Mouse (Mus musculus) forebrain, postnatal 0 days (tissue): ENCODE measurements around the gene Dnajc1. TPM values are rescaled to one million over a fixed set of nuclear protein-coding genes. Genes with fewer than 3 reads are reported as not detected.

ENCODE experiments used
- ATAC-seq: fragments of 200-750 bp; cut with Nextera tagmentation; 2 replicates; pipeline ENCODE4 v1.8.0; 2017; ENCODE audit warnings: mild to moderate bottlenecking, moderate library complexity
- DNase-seq: peaks from one replicate; pipeline ENCODE4 v3.0.0-alpha.2; 2015
- H3K27ac ChIP-seq: fragments of 300-500 bp; sonication (generic); 2 replicates; pipeline ENCODE4 v1.5.1; 2014; ENCODE audit warnings: low read depth, mild to moderate bottlenecking, antibody characterized with exemption, low read length, moderate library complexity, mixed read lengths
- H3K27me3 ChIP-seq: fragments of 300-500 bp; sonication (generic); 2 replicates; pipeline ENCODE4 v1.6.1; 2014; ENCODE audit warnings: mild to moderate bottlenecking, low read length, mixed read lengths; ENCODE audit not compliant: insufficient read depth
- H3K36me3 ChIP-seq: fragments of 300-500 bp; sonication (generic); 2 replicates; pipeline ENCODE4 v1.6.1; 2014; ENCODE audit warnings: mild to moderate bottlenecking, moderate library complexity; ENCODE audit not compliant: insufficient read depth
- H3K4me1 ChIP-seq: fragments of 300-500 bp; sonication (generic); 2 replicates; pipeline ENCODE4 v1.6.1; 2014; ENCODE audit warnings: antibody characterized with exemption; ENCODE audit not compliant: insufficient read depth
- H3K4me2 ChIP-seq: fragments of 300-500 bp; sonication (generic); 2 replicates; pipeline ENCODE4 v1.6.1; 2014; ENCODE audit warnings: low read depth, mild to moderate bottlenecking, moderate library complexity
- H3K4me3 ChIP-seq: fragments of 300-500 bp; sonication (generic); 2 replicates; pipeline ENCODE4 v1.5.1; 2014; ENCODE audit warnings: low read depth, low read length, mixed read lengths
- H3K9ac ChIP-seq: fragments of 300-500 bp; sonication (generic); 2 replicates; pipeline ENCODE4 v1.6.1; 2014; ENCODE audit warnings: mild to moderate bottlenecking
- H3K9me3 ChIP-seq: fragments of 300-500 bp; sonication (generic); 2 replicates; pipeline ENCODE4 v1.6.1; 2016; ENCODE audit warnings: low read length
- CTCF ChIP-seq: sonication (generic); IDR thresholded peaks from 2 replicates; pipeline ENCODE4 v1.5.1; 2016; ENCODE audit warnings: antibody characterized with exemption, control low read depth, low read depth
- WGBS: fragments of 180-500 bp; shearing (Covaris S2); extraction: QIAGEN DNeasy Blood & Tissue Kit; methylation state at CpG from one replicate; pipeline ENCODE4 v1.1.7; 2014; 5-methylcytosine and 5-hydroxymethylcytosine counted together
- polyA plus RNA-seq: library from polyadenylated mRNA; unstranded; fragments of >200 nt; fragmentation: Nextera tagmentation; extraction: Ambion mirVana; gene quantifications from 2 replicates; pipeline ENCODE4 v1.2.1, GENCODE M21; 2015
- total RNA-seq: library from RNA; depleted of rRNA; stranded (reverse); fragments of >200 nt; gene quantifications from 2 replicates; pipeline ENCODE4 v1.2.3, GENCODE M21; 2014

The Dnajc1 gene
- total and polyA plus RNA-seq, 2 experiments from 2014 or later = 15.7 to 18.7 TPM

GRCm38 (mm10) chr2:18389631-18390030 is 3.0 kb downstream of the Dnajc1 start:
- 85% methylated on average over 1 of the region's 1 CpGs for WGBS
- ATAC-seq = no peak
- no peak overlapping the region for H3K4me3 ChIP-seq
- H3K4me1 ChIP-seq = peaks cover 8% of the 10 kb centered on the region; the same call in 1 of the 2 replicates
- TF ChIP-seq CTCF = no peak
- no peaks in the 10 kb centered on the region for H3K9me3 ChIP-seq
- no peak overlapping the region for H3K9ac ChIP-seq
- no peak overlapping the region for H3K4me2 ChIP-seq
- H3K27me3 ChIP-seq = no peaks in the 10 kb centered on the region
- DNase-seq = no peak
- H3K36me3 ChIP-seq = no peaks in the 10 kb centered on the region
- no peak overlapping the region for H3K27ac ChIP-seq

- DNase-seq (peak; percentile 14), ATAC-seq (peak; percentile 34; the same call in 1 of the 2 replicates)
- H3K9ac ChIP-seq = no peak overlapping the region
- no peaks in the 10 kb centered on the region for H3K4me1 ChIP-seq
- H3K4me2 ChIP-seq = no peak overlapping the region
- H3K36me3 ChIP-seq = no peaks in the 10 kb centered on the region
- no peak; the same call in 1 of the 2 replicates for TF ChIP-seq CTCF
- no peak overlapping the region for H3K27ac ChIP-seq
- H3K27me3 ChIP-seq = no peaks in the 10 kb centered on the region
- H3K9me3 ChIP-seq = no peaks in the 10 kb centered on the region
- no peak overlapping the region for H3K4me3 ChIP-seq
Observed at GRCm38 (mm10) chr2:18381662-18382061, 11.0 kb downstream of the Dnajc1 start.

- no peak overlapping the region for H3K9ac ChIP-seq
- no peak for TF ChIP-seq CTCF
- ATAC-seq (no peak), DNase-seq (no peak)
- 75% methylated on average over 11 of the region's 11 CpGs for WGBS
- no peak overlapping the region for H3K4me2 ChIP-seq
- no peak overlapping the region for H3K27ac ChIP-seq
- no peaks in the 10 kb centered on the region for H3K27me3 ChIP-seq
- no peaks in the 10 kb centered on the region for H3K36me3 ChIP-seq
- H3K4me3 ChIP-seq = no peak overlapping the region
- no peaks in the 10 kb centered on the region for H3K9me3 ChIP-seq
- H3K4me1 ChIP-seq = no peaks in the 10 kb centered on the region
Observed at GRCm38 (mm10) chr2:18372400-18373182, 20.0 kb downstream of the Dnajc1 start.

- no peaks in the 10 kb centered on the region for H3K36me3 ChIP-seq
- no peak for TF ChIP-seq CTCF
- ATAC-seq = no peak
- no peaks in the 10 kb centered on the region for H3K4me1 ChIP-seq
- WGBS = 75% methylated on average over 4 of the region's 4 CpGs
- H3K27me3 ChIP-seq = no peaks in the 10 kb centered on the region
- H3K9me3 ChIP-seq = no peaks in the 10 kb centered on the region; the same call in 1 of the 2 replicates
- DNase-seq = no peak
- H3K9ac ChIP-seq = no peak overlapping the region
- no peak overlapping the region for H3K4me3 ChIP-seq
- no peak overlapping the region for H3K4me2 ChIP-seq
- H3K27ac ChIP-seq = no peak overlapping the region
Observed at GRCm38 (mm10) chr2:18370794-18371498, 21.7 kb downstream of the Dnajc1 start.

- no peaks in the 10 kb centered on the region for H3K36me3 ChIP-seq
- no peak overlapping the region for H3K4me2 ChIP-seq
- H3K9ac ChIP-seq = no peak overlapping the region
- no peaks in the 10 kb centered on the region for H3K27me3 ChIP-seq
- H3K27ac ChIP-seq = no peak overlapping the region
- TF ChIP-seq CTCF = no peak
- no peaks in the 10 kb centered on the region for H3K4me1 ChIP-seq
- H3K4me3 ChIP-seq = no peak overlapping the region
- ATAC-seq = no peak
- 91% methylated on average over 1 of the region's 1 CpGs for WGBS
- no peak for DNase-seq
- H3K9me3 ChIP-seq = peaks cover 4% of the 10 kb centered on the region; the same call in 1 of the 2 replicates
Observed at GRCm38 (mm10) chr2:18364402-18364801, 28.2 kb downstream of the Dnajc1 start.

- no peak overlapping the region for H3K4me3 ChIP-seq
- no peaks in the 10 kb centered on the region for H3K27me3 ChIP-seq
- H3K4me1 ChIP-seq = no peaks in the 10 kb centered on the region
- no peak overlapping the region for H3K27ac ChIP-seq
- H3K4me2 ChIP-seq = no peak overlapping the region
- no peaks in the 10 kb centered on the region for H3K36me3 ChIP-seq
- H3K9ac ChIP-seq = no peak overlapping the region
- DNase-seq = peak; percentile 39
- ATAC-seq = no peak
- peak; percentile 55 for TF ChIP-seq CTCF
- H3K9me3 ChIP-seq = no peaks in the 10 kb centered on the region
Observed at GRCm38 (mm10) chr2:18355293-18355692, 37.3 kb downstream of the Dnajc1 start.

- Histone ChIP-seq H3K4me3 (no peak overlapping the region), H3K27me3 (no peaks in the 10 kb centered on the region), H3K9ac (no peak overlapping the region), H3K4me1 (no peaks in the 10 kb centered on the region), H3K36me3 (no peaks in the 10 kb centered on the region), H3K9me3 (no peaks in the 10 kb centered on the region), H3K27ac (no peak overlapping the region), H3K4me2 (no peak overlapping the region)
- WGBS = 90% methylated on average over 2 of the region's 2 CpGs
- peak; percentile 5 for DNase-seq
- ATAC-seq = no peak
- TF ChIP-seq CTCF = peak; percentile 52
Observed at GRCm38 (mm10) chr2:18352620-18353019, 40.0 kb downstream of the Dnajc1 start.
